Mouse (Mus musculus) bone marrow, adult 2 months (tissue): ENCODE data around the gene Lsm5. TPM values are rescaled to one million over a fixed set of nuclear protein-coding genes. Genes with fewer than 3 reads are reported as not detected.
A peak's percentile ranks its signal among the peaks of the same experiment; 100 is the strongest.

Source experiments
- H3K27ac ChIP-seq: fragments of 200-500 bp; 2 replicates; pipeline ENCODE4 v1.5.1; 2012; ENCODE audit warnings: low read depth, mild to moderate bottlenecking, control low read depth, inconsistent platforms, low read length; ENCODE audit not compliant: control insufficient read depth, poor library complexity, insufficient read depth
- H3K4me1 ChIP-seq: fragments of 200-500 bp; 2 replicates; pipeline ENCODE4 v1.6.1; 2011; ENCODE audit warnings: low read length; ENCODE audit not compliant: control insufficient read depth, insufficient read depth
- H3K4me3 ChIP-seq: fragments of 200-500 bp; replicated peaks from 2 replicates; pipeline ENCODE3; 2011; ENCODE audit warnings: mild to moderate bottlenecking, low read depth, low read length, control low read depth; ENCODE audit not compliant: control insufficient read depth
- CTCF ChIP-seq: fragments of 200-500 bp; IDR thresholded peaks from 2 replicates; pipeline ENCODE4 v1.5.1; 2011; ENCODE audit warnings: low read length, control low read depth; ENCODE audit not compliant: control insufficient read depth, insufficient read depth
- POLR2A ChIP-seq: fragments of 200-500 bp; IDR thresholded peaks from 2 replicates; pipeline ENCODE4 v1.6.1; 2011; ENCODE audit warnings: low read depth, mild to moderate bottlenecking, control low read depth, low read length, borderline replicate concordance; ENCODE audit not compliant: control insufficient read depth
- WGBS: fragments of 180-500 bp; shearing (Covaris S2); methylation state at CpG from one replicate; pipeline ENCODE4 v1.1.7; 2018; 5-methylcytosine and 5-hydroxymethylcytosine counted together
- polyA plus RNA-seq: library from polyadenylated mRNA; stranded (reverse); fragments of >200 nt; gene quantifications from 2 replicates; pipeline ENCODE4 v1.2.4, GENCODE M21; 2011; ENCODE audit warnings: low replicate concordance; ENCODE audit not compliant: missing spikeins, insufficient read depth, insufficient read length

Gene Lsm5
- polyA plus RNA-seq, 1 experiment, result 133 TPM

DNA sequence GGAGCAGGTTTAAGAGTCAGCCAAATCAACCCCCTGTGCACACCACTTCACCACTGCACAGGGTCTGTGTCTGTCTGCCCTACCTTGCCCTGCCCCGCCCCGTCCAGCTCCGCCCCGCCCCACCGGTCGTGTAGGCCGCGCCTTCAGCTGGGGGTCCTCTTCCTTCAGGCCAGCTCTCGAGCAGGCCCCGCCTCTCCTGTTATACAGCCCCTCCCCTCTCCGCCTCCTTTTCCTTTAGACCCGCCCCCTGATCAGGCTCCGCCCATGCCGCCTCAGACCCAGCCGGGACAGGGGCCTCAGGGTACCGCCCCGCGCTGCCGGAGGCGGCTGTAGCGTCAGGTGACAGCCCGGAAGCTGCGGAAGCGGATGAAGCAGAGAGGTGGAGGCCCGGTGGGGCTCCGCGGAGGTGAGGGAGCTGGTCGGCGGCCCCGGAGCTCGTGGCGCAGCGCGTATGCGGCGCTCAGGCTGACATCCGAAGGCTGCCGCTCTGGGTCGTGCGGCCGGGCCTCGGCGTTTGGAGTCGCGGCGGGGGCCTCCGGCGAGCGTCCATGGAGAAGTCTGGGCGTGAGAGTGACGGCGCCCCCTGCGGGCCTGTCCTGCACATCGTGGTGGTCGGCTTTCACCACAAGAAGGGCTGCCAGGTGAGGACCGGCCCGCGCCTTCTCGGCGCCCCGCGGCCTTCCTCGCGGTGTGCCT is 10.2 kb upstream of the Lsm5 start, which contains the start of gene Avl9:
Gene Avl9 (plus strand): TSS at position 326 of the 696 bp plus-strand sequence.
- TF ChIP-seq CTCF (peak; percentile 66), POLR2A (peak; percentile 86; the same call in 1 of the 2 replicates)
- Histone ChIP-seq H3K4me1 (peaks cover 1% of the 10 kb centered on the region; the same call in 1 of the 2 replicates), H3K4me3 (peak within 1 kb of the TSS; percentile 79), H3K27ac (peak within 1 kb of the TSS; percentile 98)
- under 1% methylated on average over 64 of the region's 64 CpGs for WGBS

DNA sequence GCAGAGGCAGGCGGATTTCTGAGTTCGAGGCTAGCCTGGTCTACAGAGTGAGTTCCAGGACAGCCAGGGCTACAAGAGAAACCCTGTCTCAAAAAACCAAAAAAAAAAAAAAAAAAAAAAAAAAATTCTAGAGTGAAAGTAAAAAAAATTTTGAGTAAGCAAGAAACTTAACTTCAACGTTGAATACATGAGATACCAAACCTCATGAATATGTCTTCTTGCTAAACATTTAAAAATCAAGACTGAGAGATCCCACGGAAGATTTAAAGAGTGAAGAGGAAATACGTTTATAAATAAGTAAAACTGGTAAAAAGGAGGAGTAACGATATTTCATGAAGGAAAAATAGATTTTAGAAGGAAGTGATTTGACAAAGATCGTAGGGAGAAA is 9.7 kb upstream of the Lsm5 start:
- WGBS, result 22% methylated on average over 7 of the region's 7 CpGs
- no peak for TF ChIP-seq POLR2A
- no peak for TF ChIP-seq CTCF
- no peak overlapping the region for H3K27ac ChIP-seq
- peaks cover 1% of the 10 kb centered on the region; the same call in 1 of the 2 replicates for H3K4me1 ChIP-seq
- peak overlapping the region; percentile 79 for H3K4me3 ChIP-seq

DNA sequence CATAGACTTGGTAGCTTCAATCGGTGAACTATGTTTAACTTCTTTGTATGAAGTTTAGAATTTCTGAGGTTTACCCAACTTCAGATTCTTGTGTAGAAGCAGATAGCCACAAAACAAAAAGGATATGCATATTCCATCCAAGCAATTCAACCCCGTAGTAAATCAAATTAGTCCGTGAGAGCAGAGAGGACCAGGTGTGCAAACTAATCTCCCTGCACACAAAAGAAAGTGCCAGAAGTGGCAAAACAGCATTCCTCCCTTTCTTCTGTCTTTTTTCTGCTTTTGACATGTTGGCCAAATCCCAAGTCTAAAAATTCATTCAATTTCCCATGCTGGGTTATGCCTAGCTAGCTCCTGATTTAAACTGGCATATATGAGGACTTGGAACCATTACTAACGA is 12.1 kb downstream of the Lsm5 start:
- Histone ChIP-seq H3K4me3 (no peak overlapping the region), H3K4me1 (no peaks in the 10 kb centered on the region), H3K27ac (no peak overlapping the region)
- 82% methylated on average over 4 of the region's 4 CpGs for WGBS
- no peak for TF ChIP-seq POLR2A
- no peak for TF ChIP-seq CTCF

DNA sequence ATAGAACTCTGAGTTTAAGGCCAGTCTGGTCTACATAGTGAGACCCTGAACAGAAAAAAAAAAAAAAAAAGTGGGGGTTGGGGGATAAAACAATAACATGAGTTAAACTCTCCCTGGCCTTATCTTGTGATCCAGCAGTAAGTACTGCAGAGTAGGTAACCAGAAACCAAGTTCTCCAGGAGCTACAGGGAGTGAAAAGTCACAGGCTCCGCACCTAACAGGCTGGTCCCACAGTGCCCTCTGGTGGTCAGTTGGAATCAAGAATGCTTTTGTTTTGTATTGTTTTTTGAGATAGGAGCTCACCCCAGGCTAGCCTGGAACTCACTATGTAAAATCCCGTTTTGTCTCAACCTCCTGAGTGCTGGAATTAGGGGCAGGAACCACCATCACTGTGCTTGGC is 13.3 kb downstream of the Lsm5 start:
- Histone ChIP-seq H3K4me1 (no peaks in the 10 kb centered on the region), H3K4me3 (no peak overlapping the region), H3K27ac (no peak overlapping the region)
- WGBS, result 1% methylated on average over 2 of the region's 2 CpGs
- TF ChIP-seq CTCF, result peak; percentile 79
- no peak for TF ChIP-seq POLR2A

DNA sequence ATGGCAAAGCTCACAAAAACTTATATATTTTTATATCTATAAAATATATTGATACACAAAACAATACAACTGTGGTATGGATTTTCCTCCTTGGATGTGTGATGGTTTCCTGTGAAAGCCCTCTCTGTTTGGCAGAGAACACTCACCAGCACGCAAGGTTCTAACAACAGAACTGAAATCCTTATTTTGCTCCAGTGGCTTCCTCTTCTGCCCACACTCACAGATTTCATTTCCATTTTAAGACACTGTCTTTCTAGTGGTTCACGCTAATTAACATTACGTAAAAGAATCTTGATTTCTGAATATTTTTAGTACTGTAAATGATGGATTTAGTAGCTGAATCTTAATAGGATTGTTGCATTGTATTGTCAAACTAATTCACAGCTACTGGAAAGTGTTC is 16.3 kb downstream of the Lsm5 start:
- no peak overlapping the region for H3K27ac ChIP-seq
- WGBS, result 70% methylated on average over 3 of the region's 3 CpGs
- TF ChIP-seq CTCF, result no peak
- TF ChIP-seq POLR2A, result no peak
- H3K4me1 ChIP-seq, result no peaks in the 10 kb centered on the region
- H3K4me3 ChIP-seq, result no peak overlapping the region

DNA sequence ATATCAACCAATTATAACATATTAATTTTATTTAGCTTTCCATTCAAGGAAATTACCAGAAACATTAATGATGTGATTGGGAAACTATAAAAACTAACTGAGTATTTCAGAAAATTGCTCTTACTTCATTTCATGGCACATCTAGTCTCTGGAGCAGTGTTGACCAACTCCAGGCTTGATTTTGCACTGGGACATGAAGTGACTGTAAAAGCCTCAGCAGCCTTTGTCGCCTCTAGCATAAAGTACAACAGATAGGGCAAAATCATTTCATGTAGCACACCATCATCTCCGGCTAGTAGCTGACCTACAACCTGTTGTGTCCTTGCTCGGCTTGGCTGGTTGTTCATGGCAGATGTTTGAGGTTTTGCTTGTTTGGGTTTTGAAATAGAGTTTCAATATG is 40.1 kb downstream of the Lsm5 start:
- 76% methylated on average over 3 of the region's 3 CpGs for WGBS

DNA sequence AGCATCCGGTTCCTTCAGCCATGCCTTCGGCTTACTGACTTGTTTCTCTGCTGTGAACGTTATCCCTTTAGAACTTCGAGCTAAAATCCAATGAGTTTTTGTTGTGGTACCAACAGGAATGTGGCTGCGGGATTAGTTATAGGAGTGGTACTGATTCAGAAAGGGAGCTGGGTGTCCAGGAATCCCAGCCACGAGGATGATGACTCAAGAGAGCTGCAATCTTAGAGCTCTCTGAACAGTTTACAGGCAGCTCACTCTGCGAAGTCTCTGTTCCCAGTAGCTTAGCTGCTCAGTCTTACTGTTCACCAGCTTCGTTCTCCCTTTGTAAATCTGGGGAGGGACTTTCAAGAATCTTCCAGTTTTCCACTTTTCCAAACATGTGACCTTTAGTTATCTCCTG is 49.1 kb downstream of the Lsm5 start:
- no peaks in the 10 kb centered on the region for H3K4me1 ChIP-seq
- 71% methylated on average over 8 of the region's 8 CpGs for WGBS
- no peak overlapping the region for H3K27ac ChIP-seq
- H3K4me3 ChIP-seq, result no peak overlapping the region
- TF ChIP-seq POLR2A (no peak), CTCF (no peak)

More for the DNA sequence above, 40.1 kb downstream of the Lsm5 start:
- Histone ChIP-seq H3K4me1 (no peaks in the 10 kb centered on the region), H3K4me3 (no peak overlapping the region), H3K27ac (no peak overlapping the region)
- TF ChIP-seq CTCF (no peak), POLR2A (no peak)

DNA sequence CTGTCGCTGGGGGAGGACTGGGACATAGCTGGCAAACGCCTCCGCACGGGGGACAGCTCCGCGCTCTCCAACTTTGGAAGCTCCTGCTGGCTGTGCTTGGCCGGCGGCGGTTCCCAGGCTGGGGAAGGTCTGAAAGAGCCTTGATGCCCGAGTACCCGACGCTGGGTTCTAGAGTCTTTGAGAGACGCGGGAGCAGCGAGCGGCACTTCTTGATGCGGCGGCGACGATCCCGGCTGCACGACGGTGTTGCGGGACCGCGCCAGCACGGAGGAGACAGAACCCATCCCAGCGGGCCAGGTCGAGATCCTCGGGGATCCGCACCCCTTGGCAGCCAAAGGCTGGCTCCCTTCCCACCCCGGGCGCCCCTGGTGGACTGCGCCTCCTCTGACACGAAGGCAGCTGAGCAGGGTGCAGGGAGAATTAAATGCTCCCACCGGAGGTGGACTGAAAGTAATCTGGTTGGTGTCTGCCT is 52.4 kb downstream of the Lsm5 start:
- no peak overlapping the region for H3K4me3 ChIP-seq

More for the DNA sequence above, 52.4 kb downstream of the Lsm5 start:
- Histone ChIP-seq H3K4me1 (no peaks in the 10 kb centered on the region), H3K27ac (no peak overlapping the region; the same call in 1 of the 2 replicates)
- no peak for TF ChIP-seq POLR2A
- no peak for TF ChIP-seq CTCF
- WGBS, result 3% methylated on average over 36 of the region's 36 CpGs

Other genes with a start within 250 kb of the Lsm5 start
- 0.25 and 1.5 TPM in 2 replicates for gene Pde1c, start 135.6 kb downstream of the Lsm5 start, polyA plus RNA-seq
- 1.9 and 3.6 TPM in 2 replicates for gene Avl9, start 10.2 kb upstream of the Lsm5 start, polyA plus RNA-seq
- 12.8 and 15.3 TPM in 2 replicates for gene Kbtbd2, start 93.1 kb upstream of the Lsm5 start, polyA plus RNA-seq
- gene Fkbp9, start 127.3 kb upstream of the Lsm5 start, polyA plus RNA-seq, result 5.5 and 15.3 TPM in 2 replicates
- 188 and 205 TPM in 2 replicates for gene Nt5c3, start 219.2 kb upstream of the Lsm5 start, polyA plus RNA-seq
- 0.63 TPM in 1 of 2 replicates, not detected in the other for gene Vmn1r4, start 219.3 kb upstream of the Lsm5 start, polyA plus RNA-seq